In genomic region chr3:87157297-87157696, GRCm38 (mm10) we compare ENCODE assay signal across 11 mouse cellular contexts. TPM values are rescaled to one million over a fixed set of nuclear protein-coding genes. Genes with fewer than 3 reads are reported as not detected.
DNase-seq lines count a peak whose midpoint lies in the region; ATAC-seq lines count a peak whose summit lies in the region.
"Had no signal": no experiment of that assay in that cellular context is flagged by ENCODE, and none has a peak within 500 bp of the region (broad histone marks: within the 10 kb centered on the region; RNA-seq: fewer than 3 reads in every experiment).

No protein-coding gene starts in this region.

- 52% methylated on average over 6 of the region's 6 CpGs for WGBS in heart, embryonic 15.5 days
- 77% methylated on average over 6 of the region's 6 CpGs for WGBS in hindbrain, embryonic 11.5 days
- 76% methylated on average over 5 of the region's 6 CpGs for WGBS in midbrain, embryonic 12.5 days

- no peaks in the 10 kb centered on the region for H3K27me3 ChIP-seq in heart, embryonic 15.5 days
- no peaks in the 10 kb centered on the region for H3K27me3 ChIP-seq in hindbrain, embryonic 11.5 days (ENCODE audit: control insufficient read depth, insufficient read depth, low read length)
- H3K27me3 ChIP-seq in midbrain, embryonic 12.5 days = no peaks in the 10 kb centered on the region

- H3K4me3 ChIP-seq in heart, embryonic 15.5 days = no peak overlapping the region
- no peak overlapping the region for H3K4me3 ChIP-seq in brown adipose tissue, adult 24 weeks (ENCODE audit: insufficient read depth, low read depth, low read length)
- no peak overlapping the region for H3K4me3 ChIP-seq in hindbrain, embryonic 11.5 days (ENCODE audit: low read depth, low read length)
- H3K4me3 ChIP-seq in midbrain, embryonic 12.5 days = no peak overlapping the region

- peak overlapping the region; percentile 79 for H3K27ac ChIP-seq in heart, embryonic 15.5 days
- H3K27ac ChIP-seq in brown adipose tissue, adult 24 weeks (replicated peaks; ENCODE audit: low read depth, low read length) = peak overlapping the region; percentile 81
- peak overlapping the region; percentile 58 for H3K27ac ChIP-seq in hindbrain, embryonic 11.5 days (ENCODE audit: low read depth, low read length)
- H3K27ac ChIP-seq in midbrain, embryonic 12.5 days (replicated peaks) = peak overlapping the region; percentile 73
- H3K27ac ChIP-seq: macrophage had no signal

- intact Hi-C loops in heart, postnatal 25 days (cut with DNase I) = no loop called here

- no peaks in the 10 kb centered on the region for H3K36me3 ChIP-seq in heart, embryonic 15.5 days
- no peaks in the 10 kb centered on the region for H3K36me3 ChIP-seq in hindbrain, embryonic 11.5 days (ENCODE audit: control insufficient read depth, insufficient read depth, low read length)
- H3K36me3 ChIP-seq in midbrain, embryonic 12.5 days = no peaks in the 10 kb centered on the region
- H3K36me3 ChIP-seq: G1E had no signal

- ATAC-seq in heart, embryonic 15.5 days (replicated peaks; ENCODE audit: insufficient number of reproducible peaks, insufficient read depth, low FRiP score, low read depth) = no peak
- no peak for ATAC-seq in hindbrain, embryonic 11.5 days (ENCODE audit: low FRiP score)
- ATAC-seq in midbrain, embryonic 12.5 days (ENCODE audit: low FRiP score, low read depth) = no peak

- DNase-seq in heart, postnatal 25 days (ENCODE audit: low spot score) = no peak
- DNase-seq in hindbrain, embryonic 11.5 days (ENCODE audit: low spot score) = no peak
- no peak for DNase-seq in cerebellum, postnatal 14 days
- DNase-seq in thymus, postnatal 36 days = no peak
- no peak for DNase-seq in kidney, postnatal 25 days

- H3K9me3 ChIP-seq in heart, embryonic 15.5 days (replicated peaks) = no peaks in the 10 kb centered on the region
- H3K9me3 ChIP-seq in hindbrain, embryonic 11.5 days (ENCODE audit: control insufficient read depth, low read length) = no peaks in the 10 kb centered on the region
- no peaks in the 10 kb centered on the region for H3K9me3 ChIP-seq in midbrain, embryonic 12.5 days
- H3K9me3 ChIP-seq: G1E had no signal

- no peak overlapping the region for H3K4me2 ChIP-seq in heart, embryonic 15.5 days
- H3K4me2 ChIP-seq in hindbrain, embryonic 11.5 days (replicated peaks; ENCODE audit: low read depth, low read length) = no peak overlapping the region
- no peak overlapping the region for H3K4me2 ChIP-seq in midbrain, embryonic 12.5 days (replicated peaks)

- H3K4me1 ChIP-seq in heart, embryonic 15.5 days (replicated peaks) = peaks cover 70% of the 10 kb centered on the region
- H3K4me1 ChIP-seq in brown adipose tissue, adult 24 weeks (ENCODE audit: control insufficient read depth, insufficient read depth, insufficient read length, low read length) = peaks cover 24% of the 10 kb centered on the region
- peaks cover 24% of the 10 kb centered on the region for H3K4me1 ChIP-seq in hindbrain, embryonic 11.5 days (replicated peaks; ENCODE audit: control insufficient read depth, insufficient read depth, low read length)
- peaks cover 86% of the 10 kb centered on the region for H3K4me1 ChIP-seq in midbrain, embryonic 12.5 days

- H3K9ac ChIP-seq in heart, embryonic 15.5 days = no peak overlapping the region
- H3K9ac ChIP-seq in hindbrain, embryonic 11.5 days (ENCODE audit: low read depth, low read length) = no peak overlapping the region
- H3K9ac ChIP-seq in midbrain, embryonic 12.5 days (replicated peaks) = no peak overlapping the region

RNA-seq across cellular contexts. Expression of gene Kirrel, which starts 17.2 kb away (rescaled TPM):
- polyA plus RNA-seq in heart, embryonic 15.5 days (2015; fragmentation: Nextera tagmentation; extraction: Ambion mirVana) = 9.0 and 13.1 TPM in 2 replicates
- total RNA-seq in heart, postnatal 25 days (2021) = 1 to 10 TPM; 7.1 to 8.4 TPM
- polyA plus RNA-seq in brown adipose tissue, adult 24 weeks (2012; ENCODE audit: insufficient read depth, insufficient read length, missing spikeins) = 3.5 and 4.8 TPM in 2 replicates
- 7.3 and 11.5 TPM in 2 replicates for polyA plus RNA-seq in hindbrain, embryonic 11.5 days (2014; fragmentation: Nextera tagmentation; extraction: Ambion mirVana)
- 12.9 and 13.5 TPM in 2 replicates for polyA plus RNA-seq in midbrain, embryonic 12.5 days (2016; fragmentation: Nextera tagmentation; extraction: Ambion mirVana)
- total RNA-seq: granulocyte monocyte progenitor cell, adult 5-6 weeks had no signal
- polyA plus RNA-seq: G1E, macrophage had no signal
